ENCODE assay signal across 8 mouse cellular contexts in genomic region chr6:108571042-108571590, GRCm38 (mm10).
DNase-seq lines count a peak whose midpoint lies in the region; ATAC-seq and TF ChIP-seq lines count a peak whose summit lies in the region.

No protein-coding gene starts in this region.

- WGBS in bone marrow, adult 2 months = under 1% methylated on average over 21 of the region's 21 CpGs
- 6% methylated on average over 21 of the region's 21 CpGs for WGBS in forebrain, embryonic 10.5 days
- WGBS in heart, embryonic 15.5 days = under 1% methylated on average over 21 of the region's 21 CpGs
- 2% methylated on average over 21 of the region's 21 CpGs for WGBS in liver, embryonic 16.5 days (ENCODE audit: insufficient replicate concordance)
- 2% methylated on average over 21 of the region's 21 CpGs for WGBS in neural tube, embryonic 12.5 days

- no peaks in the 10 kb centered on the region for H3K9me3 ChIP-seq in forebrain, embryonic 10.5 days
- H3K9me3 ChIP-seq in heart, embryonic 15.5 days (replicated peaks) = no peaks in the 10 kb centered on the region
- no peaks in the 10 kb centered on the region for H3K9me3 ChIP-seq in liver, embryonic 16.5 days (replicated peaks; ENCODE audit: control insufficient read depth, low read length)
- no peaks in the 10 kb centered on the region for H3K9me3 ChIP-seq in neural tube, embryonic 12.5 days

- peak; percentile 39; the same call in 1 of the 2 replicates for TF ChIP-seq POLR2A in bone marrow, adult 2 months (IDR thresholded peaks at IDR 0.05; ENCODE audit: borderline replicate concordance, control insufficient read depth, low read depth, low read length)

- peak overlapping the region; percentile 59 for H3K4me2 ChIP-seq in heart, embryonic 15.5 days
- H3K4me2 ChIP-seq in liver, embryonic 16.5 days (ENCODE audit: low read depth, low read length) = peak overlapping the region; percentile 54
- H3K4me2 ChIP-seq in neural tube, embryonic 12.5 days (replicated peaks) = peak overlapping the region; percentile 71

- peaks cover 8% of the 10 kb centered on the region for H3K4me1 ChIP-seq in bone marrow, adult 2 months (ENCODE audit: control insufficient read depth, insufficient read depth, low read length)
- H3K4me1 ChIP-seq in forebrain, embryonic 10.5 days = peaks cover 26% of the 10 kb centered on the region
- peaks cover 19% of the 10 kb centered on the region for H3K4me1 ChIP-seq in heart, embryonic 15.5 days (replicated peaks)
- H3K4me1 ChIP-seq in liver, embryonic 16.5 days (ENCODE audit: control insufficient read depth, low read depth, low read length) = peaks cover 14% of the 10 kb centered on the region
- peaks cover 14% of the 10 kb centered on the region for H3K4me1 ChIP-seq in neural tube, embryonic 12.5 days

- H3K4me3 ChIP-seq in bone marrow, adult 2 months (replicated peaks; ENCODE audit: control insufficient read depth, low read depth, low read length) = peak overlapping the region; percentile 62
- peak overlapping the region; percentile 55 for H3K4me3 ChIP-seq in forebrain, embryonic 10.5 days
- peak overlapping the region; percentile 52 for H3K4me3 ChIP-seq in heart, embryonic 15.5 days
- peak overlapping the region; percentile 43 for H3K4me3 ChIP-seq in liver, embryonic 16.5 days (ENCODE audit: low read depth, low read length)
- H3K4me3 ChIP-seq in neural tube, embryonic 12.5 days = peak overlapping the region; percentile 37

- no peaks in the 10 kb centered on the region for H3K36me3 ChIP-seq in forebrain, embryonic 10.5 days (replicated peaks)
- H3K36me3 ChIP-seq in heart, embryonic 15.5 days = no peaks in the 10 kb centered on the region
- no peaks in the 10 kb centered on the region for H3K36me3 ChIP-seq in liver, embryonic 16.5 days (ENCODE audit: control insufficient read depth, insufficient read depth)
- H3K36me3 ChIP-seq in neural tube, embryonic 12.5 days = no peaks in the 10 kb centered on the region

- no peak for TF ChIP-seq CTCF in bone marrow, adult 2 months (IDR thresholded peaks at IDR 0.05; ENCODE audit: control insufficient read depth, insufficient read depth, low read length)

- H3K9ac ChIP-seq in heart, embryonic 15.5 days = peak overlapping the region; percentile 43
- H3K9ac ChIP-seq in liver, embryonic 16.5 days (ENCODE audit: low read depth, low read length) = peak overlapping the region; percentile 17; the same call in 1 of the 2 replicates
- peak overlapping the region; percentile 53; the same call in 1 of the 2 replicates for H3K9ac ChIP-seq in neural tube, embryonic 12.5 days

- peak; percentile 92 for ATAC-seq in heart, embryonic 15.5 days (replicated peaks; ENCODE audit: insufficient number of reproducible peaks, insufficient read depth, low FRiP score, low read depth)
- ATAC-seq in liver, embryonic 16.5 days (ENCODE audit: low read depth) = peak; percentile 92
- ATAC-seq in neural tube, embryonic 12.5 days (ENCODE audit: low FRiP score, low read depth) = peak; percentile 93

- peaks cover 10% of the 10 kb centered on the region; the same call in 1 of the 2 replicates for H3K27me3 ChIP-seq in forebrain, embryonic 10.5 days (ENCODE audit: poor library complexity, severe bottlenecking)
- no peaks in the 10 kb centered on the region for H3K27me3 ChIP-seq in heart, embryonic 15.5 days
- no peaks in the 10 kb centered on the region for H3K27me3 ChIP-seq in liver, embryonic 16.5 days (ENCODE audit: control insufficient read depth, insufficient read depth, low read depth, low read length)
- H3K27me3 ChIP-seq in neural tube, embryonic 12.5 days (replicated peaks) = no peaks in the 10 kb centered on the region

- peak; percentile 81 for DNase-seq in CD4-positive helper T cell, adult 2 months (ENCODE audit: low read depth, low spot score)
- DNase-seq in forebrain, embryonic 10.5 days (ENCODE audit: extremely low spot score, low spot score) = peak; percentile 74
- DNase-seq in kidney, postnatal 25 days = peak; percentile 87 to 97
- peak; percentile 77 for DNase-seq in testis, postnatal 14 days (ENCODE audit: low spot score)

- H3K27ac ChIP-seq in bone marrow, adult 2 months (ENCODE audit: control insufficient read depth, insufficient read depth, low read depth, low read length, poor library complexity) = peak overlapping the region; percentile 52
- H3K27ac ChIP-seq in forebrain, embryonic 10.5 days = peak overlapping the region; percentile 83
- H3K27ac ChIP-seq in heart, embryonic 15.5 days = peak overlapping the region; percentile 81
- H3K27ac ChIP-seq in liver, embryonic 16.5 days (ENCODE audit: low read length) = 0 out of 2 replicates have a peak overlapping the region, but pooled peaks have one; percentile 8
- H3K27ac ChIP-seq in neural tube, embryonic 12.5 days = no peak overlapping the region
